Mouse (Mus musculus) embryonic facial prominence, embryonic 15.5 days (tissue): ENCODE measurements around the gene Gsto2. TPM values are rescaled to one million over a fixed set of nuclear protein-coding genes. Genes with fewer than 3 reads are reported as not detected.

ENCODE experiments used
- ATAC-seq: fragments of 200-750 bp; cut with Nextera tagmentation; 2 replicates; pipeline ENCODE4 v1.8.0; 2017; ENCODE audit warnings: low read depth, moderate TSS enrichment; ENCODE audit not compliant: insufficient number of reproducible peaks, low FRiP score, low TSS enrichment
- H3K27ac ChIP-seq: fragments of 300-500 bp; sonication (generic); replicated peaks from 2 replicates; pipeline ENCODE4 v1.5.1; 2015; ENCODE audit warnings: mild to moderate bottlenecking, inconsistent platforms
- H3K27me3 ChIP-seq: fragments of 300-500 bp; sonication (generic); 2 replicates; pipeline ENCODE4 v1.6.1; 2015; ENCODE audit warnings: inconsistent platforms
- H3K36me3 ChIP-seq: fragments of 300-500 bp; sonication (generic); 2 replicates; pipeline ENCODE4 v1.6.1; 2015; ENCODE audit warnings: mild to moderate bottlenecking, inconsistent platforms
- H3K4me1 ChIP-seq: fragments of 300-500 bp; sonication (generic); 2 replicates; pipeline ENCODE4 v1.6.1; 2015; ENCODE audit warnings: inconsistent platforms
- H3K4me2 ChIP-seq: fragments of 300-500 bp; sonication (generic); replicated peaks from 2 replicates; pipeline ENCODE4 v1.6.1; 2015; ENCODE audit warnings: mild to moderate bottlenecking, inconsistent platforms
- H3K4me3 ChIP-seq: fragments of 300-500 bp; sonication (generic); replicated peaks from 2 replicates; pipeline ENCODE4 v1.5.1; 2015; ENCODE audit warnings: mild to moderate bottlenecking, inconsistent platforms
- H3K9ac ChIP-seq: fragments of 300-500 bp; sonication (generic); 2 replicates; pipeline ENCODE4 v1.6.1; 2015; ENCODE audit warnings: inconsistent platforms
- H3K9me3 ChIP-seq: fragments of 300-500 bp; sonication (generic); replicated peaks from 2 replicates; pipeline ENCODE4 v1.6.1; 2016; ENCODE audit warnings: inconsistent platforms
- WGBS: fragments of 180-500 bp; shearing (Covaris S2); methylation state at CpG from one replicate; pipeline ENCODE4 v1.1.7; 2015; 5-methylcytosine and 5-hydroxymethylcytosine counted together
- polyA plus RNA-seq: library from polyadenylated mRNA; unstranded; fragments of >200 nt; fragmentation: Nextera tagmentation; extraction: Ambion mirVana; gene quantifications from 2 replicates; pipeline ENCODE4 v1.2.1, GENCODE M21; 2015

The Gsto2 gene
- polyA plus RNA-seq, 1 experiment from 2014 or later = 1.5 TPM

- H3K4me1 ChIP-seq = peaks cover 4% of the 10 kb centered on the region; the same call in 1 of the 2 replicates
- H3K9ac ChIP-seq = no peak overlapping the region
- no peaks in the 10 kb centered on the region for H3K27me3 ChIP-seq
- no peak for ATAC-seq
- H3K9me3 ChIP-seq = no peaks in the 10 kb centered on the region
- H3K36me3 ChIP-seq = peaks cover 44% of the 10 kb centered on the region
- no peak overlapping the region for H3K4me3 ChIP-seq
- WGBS = 91% methylated on average over 3 of the region's 3 CpGs
- no peak overlapping the region for H3K27ac ChIP-seq
- no peak overlapping the region for H3K4me2 ChIP-seq
These were observed 2.8 kb upstream of the Gsto2 start for GRCm38 (mm10) chr19:47862581-47862980.

DNA sequence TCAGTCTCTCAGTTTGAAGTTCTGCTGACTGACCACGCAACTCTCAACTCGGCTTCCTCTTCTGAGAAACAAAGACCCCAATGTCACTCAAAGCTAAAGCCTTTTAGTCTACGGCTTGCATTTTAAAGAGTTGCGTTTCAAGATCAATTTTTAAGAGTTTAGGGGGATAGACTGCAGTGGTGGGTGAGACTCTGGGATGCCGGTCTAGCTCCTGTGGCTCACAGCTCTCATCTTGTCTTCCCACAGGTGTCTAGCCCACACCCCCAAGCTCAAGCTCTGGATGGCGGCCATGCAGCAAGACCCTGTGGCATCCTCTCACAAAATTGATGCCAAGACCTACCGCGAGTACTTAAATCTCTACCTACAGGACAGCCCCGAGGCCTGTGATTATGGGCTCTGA lies 1.3 kb upstream of the Gsto2 start:
- Histone ChIP-seq H3K4me1 (peaks cover 4% of the 10 kb centered on the region; the same call in 1 of the 2 replicates), H3K9ac (no peak overlapping the region), H3K27me3 (no peaks in the 10 kb centered on the region), H3K9me3 (no peaks in the 10 kb centered on the region), H3K36me3 (peaks cover 32% of the 10 kb centered on the region), H3K27ac (no peak overlapping the region), H3K4me2 (no peak overlapping the region), H3K4me3 (no peak overlapping the region)
- no peak for ATAC-seq
- 95% methylated on average over 9 of the region's 9 CpGs for WGBS

- peak overlapping the region; percentile 70; the same call in 1 of the 2 replicates for H3K9ac ChIP-seq
- H3K4me2 ChIP-seq = peak overlapping the region; percentile 86
- H3K4me3 ChIP-seq = peak overlapping the region; percentile 74
- peaks cover 25% of the 10 kb centered on the region for H3K36me3 ChIP-seq
- H3K4me1 ChIP-seq = peaks cover 4% of the 10 kb centered on the region; the same call in 1 of the 2 replicates
- WGBS = 81% methylated on average over 7 of the region's 7 CpGs
- ATAC-seq = no peak
- 0 out of 2 replicates have a peak overlapping the region, but pooled peaks have one; percentile 91 for H3K27ac ChIP-seq
- no peaks in the 10 kb centered on the region for H3K9me3 ChIP-seq
- H3K27me3 ChIP-seq = no peaks in the 10 kb centered on the region
These were observed 613 bp upstream of the Gsto2 start for GRCm38 (mm10) chr19:47864721-47865120.

DNA sequence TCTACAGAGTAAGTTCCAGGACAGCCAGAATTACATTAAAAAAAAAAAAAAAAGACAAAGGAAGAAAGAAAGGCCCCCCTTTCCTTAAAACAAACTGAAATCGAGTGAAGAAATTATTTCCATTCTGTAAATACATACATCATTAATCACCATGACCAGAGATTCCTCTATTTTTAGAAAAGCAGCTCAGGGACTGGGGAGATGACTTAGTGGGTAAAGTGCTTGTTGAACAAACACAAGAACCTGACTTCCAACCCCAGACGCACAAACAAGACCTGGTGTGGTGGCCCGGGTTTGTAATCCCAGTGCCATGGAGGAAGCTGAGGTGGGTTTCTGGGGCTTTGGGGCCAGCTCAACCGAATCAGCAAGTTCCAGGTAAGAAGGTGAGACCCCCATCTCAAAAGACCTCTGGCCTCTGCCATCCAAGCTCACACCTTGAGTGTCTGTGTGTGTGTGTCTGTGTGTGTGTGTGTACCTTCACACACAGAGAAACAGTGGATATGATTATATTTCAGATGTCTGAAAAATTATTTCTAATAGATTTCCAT lies 2.4 kb downstream of the Gsto2 start:
- Histone ChIP-seq H3K9ac (no peak overlapping the region), H3K4me1 (peaks cover 8% of the 10 kb centered on the region; the same call in 1 of the 2 replicates), H3K36me3 (peaks cover 12% of the 10 kb centered on the region), H3K4me2 (no peak overlapping the region), H3K27ac (no peak overlapping the region), H3K27me3 (no peaks in the 10 kb centered on the region), H3K9me3 (no peaks in the 10 kb centered on the region), H3K4me3 (no peak overlapping the region)
- 72% methylated on average over 4 of the region's 4 CpGs for WGBS
- no peak for ATAC-seq

GRCm38 (mm10) chr19:47868951-47869350 lies 3.6 kb downstream of the Gsto2 start:
- H3K9ac ChIP-seq = no peak overlapping the region
- H3K4me2 ChIP-seq = no peak overlapping the region
- WGBS = 23% methylated on average over 4 of the region's 4 CpGs
- H3K36me3 ChIP-seq = 0 out of 2 replicates have a peak, but pooled peaks cover 3% of the 10 kb centered on the region
- no peak for ATAC-seq
- H3K27ac ChIP-seq = no peak overlapping the region
- H3K4me3 ChIP-seq = no peak overlapping the region
- H3K9me3 ChIP-seq = no peaks in the 10 kb centered on the region
- H3K27me3 ChIP-seq = no peaks in the 10 kb centered on the region
- H3K4me1 ChIP-seq = peaks cover 8% of the 10 kb centered on the region; the same call in 1 of the 2 replicates

DNA sequence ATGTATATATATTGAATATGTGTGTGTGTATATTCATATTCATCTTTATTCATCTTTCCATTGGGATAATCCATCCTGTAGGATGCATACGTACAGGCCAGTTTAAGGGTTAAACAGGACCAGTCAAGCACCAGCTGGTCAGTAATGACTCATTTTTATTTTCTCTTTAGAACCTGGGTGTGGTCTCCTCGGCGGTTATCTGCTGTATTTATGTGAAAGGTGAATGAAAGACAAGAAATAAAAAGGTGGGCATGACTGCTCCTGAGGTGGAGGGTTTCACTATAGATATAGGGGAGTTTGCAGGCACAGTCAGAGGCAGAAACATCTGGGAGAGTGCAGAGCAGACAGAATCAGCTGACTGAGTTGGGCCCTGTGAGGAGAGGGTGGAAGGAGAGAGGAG lies 4.2 kb downstream of the Gsto2 start:
- ATAC-seq = no peak
- peaks cover 8% of the 10 kb centered on the region; the same call in 1 of the 2 replicates for H3K4me1 ChIP-seq
- H3K9me3 ChIP-seq = no peaks in the 10 kb centered on the region
- no peaks in the 10 kb centered on the region for H3K27me3 ChIP-seq
- H3K9ac ChIP-seq = no peak overlapping the region
- no peaks in the 10 kb centered on the region for H3K36me3 ChIP-seq
- 52% methylated on average over 3 of the region's 3 CpGs for WGBS
- no peak overlapping the region for H3K27ac ChIP-seq
- H3K4me2 ChIP-seq = no peak overlapping the region
- H3K4me3 ChIP-seq = no peak overlapping the region

DNA sequence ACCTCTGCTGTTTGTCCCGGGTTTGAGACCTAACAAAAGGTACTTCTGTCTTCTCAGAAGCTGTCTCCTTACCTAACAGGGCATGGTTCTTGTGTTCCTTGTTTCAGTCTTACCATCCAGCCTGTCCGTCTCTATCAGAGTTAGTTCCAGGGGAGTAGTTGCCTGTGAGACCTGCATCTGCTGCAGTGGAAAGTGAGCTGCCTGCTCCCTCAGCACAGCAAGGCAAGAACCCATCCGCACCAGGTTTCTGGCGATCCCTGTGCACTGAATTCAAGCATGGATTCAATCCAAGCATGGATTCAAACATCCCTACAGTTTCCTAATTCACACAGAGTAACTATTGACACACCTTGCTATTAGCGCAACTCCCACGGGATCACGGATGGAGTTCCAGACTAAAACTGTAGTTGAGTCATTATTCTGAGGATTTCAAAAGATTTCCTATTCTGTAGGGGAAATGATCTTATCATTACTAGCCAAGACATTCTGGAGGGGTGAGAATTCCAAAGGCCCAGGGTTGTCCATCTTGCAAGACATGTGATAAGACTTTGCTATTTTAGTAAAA lies 4.8 kb downstream of the Gsto2 start:
- Histone ChIP-seq H3K9me3 (no peaks in the 10 kb centered on the region), H3K4me2 (no peak overlapping the region), H3K9ac (no peak overlapping the region), H3K36me3 (no peaks in the 10 kb centered on the region), H3K4me1 (peaks cover 8% of the 10 kb centered on the region; the same call in 1 of the 2 replicates), H3K4me3 (no peak overlapping the region), H3K27ac (no peak overlapping the region), H3K27me3 (no peaks in the 10 kb centered on the region)
- ATAC-seq = no peak
- 63% methylated on average over 7 of the region's 7 CpGs for WGBS

DNA sequence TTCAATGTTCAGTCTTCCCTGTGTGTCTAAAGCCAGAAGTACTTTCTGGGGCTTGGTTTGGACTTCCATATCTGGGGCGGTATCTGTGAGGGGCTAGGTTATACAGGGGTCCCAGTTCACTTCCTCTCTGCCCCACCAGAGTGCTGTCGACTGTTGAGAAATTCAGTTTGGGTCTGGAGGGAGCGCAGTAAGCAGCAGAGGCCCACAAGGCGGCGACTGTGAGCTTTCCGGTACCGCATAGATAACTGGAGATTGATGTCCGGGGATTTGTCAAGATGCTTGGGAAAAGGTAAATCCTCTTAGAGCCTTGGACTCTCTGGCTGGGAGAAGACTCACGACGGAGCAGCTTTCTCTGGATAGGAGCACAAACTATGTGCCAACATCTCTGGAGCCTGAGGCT lies 6.2 kb downstream of the Gsto2 start:
- no peaks in the 10 kb centered on the region for H3K9me3 ChIP-seq
- WGBS = 28% methylated on average over 10 of the region's 10 CpGs
- no peak overlapping the region for H3K27ac ChIP-seq
- H3K4me3 ChIP-seq = no peak overlapping the region
- H3K4me1 ChIP-seq = 0 out of 2 replicates have a peak, but pooled peaks cover 4% of the 10 kb centered on the region
- ATAC-seq = no peak
- no peaks in the 10 kb centered on the region for H3K27me3 ChIP-seq
- no peak overlapping the region for H3K9ac ChIP-seq
- H3K4me2 ChIP-seq = no peak overlapping the region
- no peaks in the 10 kb centered on the region for H3K36me3 ChIP-seq

- no peak overlapping the region for H3K27ac ChIP-seq
- no peaks in the 10 kb centered on the region for H3K9me3 ChIP-seq
- no peak overlapping the region for H3K4me2 ChIP-seq
- H3K4me3 ChIP-seq = no peak overlapping the region
- no peak overlapping the region for H3K9ac ChIP-seq
- no peaks in the 10 kb centered on the region for H3K36me3 ChIP-seq
- H3K4me1 ChIP-seq = 0 out of 2 replicates have a peak, but pooled peaks cover 4% of the 10 kb centered on the region
- no peak for ATAC-seq
- 71% methylated on average over 15 of the region's 15 CpGs for WGBS
- H3K27me3 ChIP-seq = no peaks in the 10 kb centered on the region
These were observed 10.9 kb downstream of the Gsto2 start for GRCm38 (mm10) chr19:47876252-47876651.

DNA sequence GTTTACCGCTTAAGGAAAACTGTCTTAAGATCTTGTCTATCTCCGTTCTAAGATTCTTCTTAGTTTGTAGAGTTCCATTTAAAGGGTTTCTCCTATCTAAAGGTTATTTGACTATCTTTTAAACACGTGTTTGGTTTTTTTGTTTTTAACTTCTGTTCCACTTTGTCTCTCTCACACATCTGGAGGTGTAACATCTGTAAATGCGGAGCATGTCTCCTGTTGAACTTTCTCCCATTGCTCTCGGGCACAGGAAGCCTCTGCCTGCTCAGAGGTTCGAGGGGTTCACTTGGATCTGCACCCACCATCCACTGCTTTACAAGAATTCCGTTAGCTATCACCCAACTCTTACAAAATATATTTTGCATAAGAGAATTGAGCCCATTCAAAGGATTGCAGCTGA lies 16.2 kb downstream of the Gsto2 start:
- Histone ChIP-seq H3K4me2 (no peak overlapping the region), H3K36me3 (no peaks in the 10 kb centered on the region), H3K9ac (no peak overlapping the region), H3K27me3 (no peaks in the 10 kb centered on the region), H3K4me1 (0 out of 2 replicates have a peak, but pooled peaks cover 6% of the 10 kb centered on the region), H3K27ac (no peak overlapping the region), H3K4me3 (no peak overlapping the region), H3K9me3 (no peaks in the 10 kb centered on the region)
- 75% methylated on average over 7 of the region's 7 CpGs for WGBS
- ATAC-seq = no peak

GRCm38 (mm10) chr19:47882151-47882881 lies 17.0 kb downstream of the Gsto2 start:
- Histone ChIP-seq H3K27ac (no peak overlapping the region), H3K4me3 (no peak overlapping the region), H3K27me3 (no peaks in the 10 kb centered on the region; the same call in 1 of the 2 replicates), H3K9ac (no peak overlapping the region), H3K4me1 (0 out of 2 replicates have a peak, but pooled peaks cover 6% of the 10 kb centered on the region), H3K36me3 (no peaks in the 10 kb centered on the region), H3K4me2 (no peak overlapping the region), H3K9me3 (no peaks in the 10 kb centered on the region)
- 0 out of 2 replicates have a peak, but pooled peaks have one; percentile 44 for ATAC-seq
- WGBS = 27% methylated on average over 11 of the region's 11 CpGs
